Mouse (Mus musculus) MEL-GATA-1-ER (cell line): ENCODE results near the gene Tpbgl.

Experiments
- DNase-seq: peaks from one replicate; pipeline ENCODE4 v3.0.0-alpha.2; 2012; ENCODE audit warnings: low read depth; ENCODE audit errors: extremely low read depth

Gene Tpbgl

DNA sequence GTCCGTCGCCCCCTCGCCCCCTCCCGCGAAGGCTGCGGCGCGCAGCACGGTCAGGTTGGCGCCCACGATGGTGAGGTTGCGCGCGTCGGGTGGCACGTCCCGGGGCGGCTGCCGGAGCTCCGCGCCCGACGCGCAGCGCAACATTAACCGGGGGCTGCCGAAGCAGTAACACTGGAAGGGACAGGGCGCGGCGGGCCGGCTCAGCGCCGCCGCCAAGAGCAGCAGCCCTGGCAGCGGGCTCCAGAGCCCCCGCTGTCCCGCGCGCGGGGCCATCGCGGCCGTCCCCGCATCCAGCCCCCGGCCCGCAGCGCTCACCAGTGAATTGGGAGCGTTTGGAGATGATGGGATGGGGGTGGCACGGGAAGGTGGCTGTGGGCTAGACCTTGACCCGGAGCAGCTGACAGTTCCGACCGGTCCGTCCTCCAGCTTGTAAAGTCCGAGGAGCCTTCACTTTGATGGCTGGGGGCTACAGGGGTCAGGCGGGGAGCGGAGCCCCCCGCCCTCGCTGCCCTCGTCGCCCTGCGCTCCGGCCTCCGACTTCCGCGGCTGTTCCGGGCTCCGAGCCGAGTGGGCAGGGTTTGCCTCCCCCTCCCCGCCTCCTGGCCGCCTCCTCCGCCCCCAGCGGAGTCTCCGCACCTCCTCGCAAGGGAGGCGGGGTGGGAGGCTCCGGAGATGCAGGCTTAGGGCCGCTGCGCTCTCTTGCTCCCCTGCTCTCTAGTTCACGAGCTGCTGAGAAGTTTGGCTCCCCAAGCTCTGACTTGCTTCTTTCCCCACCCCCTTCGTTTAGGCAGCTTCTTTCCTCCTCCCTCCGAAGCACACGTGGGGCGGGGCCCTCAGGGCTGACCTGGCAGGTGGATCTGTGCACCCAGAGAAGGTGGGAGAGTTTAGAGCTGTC lies at the start of gene Tpbgl:
TSS of gene Tpbgl (minus strand) at position 728 of the 895 bp plus-strand sequence.
- no peak for DNase-seq

DNA sequence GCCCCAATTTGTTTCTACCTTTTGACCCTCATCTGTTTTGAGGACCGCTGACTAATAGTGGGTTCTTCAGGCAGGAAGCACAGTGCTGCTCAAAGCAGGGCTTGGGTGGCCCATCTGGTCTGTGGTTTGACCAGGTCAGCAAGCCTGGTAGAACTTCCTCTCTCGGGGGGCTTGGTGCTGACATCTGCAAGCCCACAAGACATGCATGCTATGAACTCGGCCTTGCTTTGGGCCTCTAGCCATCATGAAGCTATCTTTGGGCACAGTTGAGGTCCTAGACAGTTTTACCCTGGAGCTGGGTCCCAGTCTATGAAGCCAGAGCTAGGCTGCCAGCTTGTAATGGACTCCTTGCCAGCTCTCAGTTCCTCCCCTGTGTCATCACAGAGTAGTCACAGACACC lies 48.0 kb upstream of the Tpbgl start:
- no peak for DNase-seq

DNA sequence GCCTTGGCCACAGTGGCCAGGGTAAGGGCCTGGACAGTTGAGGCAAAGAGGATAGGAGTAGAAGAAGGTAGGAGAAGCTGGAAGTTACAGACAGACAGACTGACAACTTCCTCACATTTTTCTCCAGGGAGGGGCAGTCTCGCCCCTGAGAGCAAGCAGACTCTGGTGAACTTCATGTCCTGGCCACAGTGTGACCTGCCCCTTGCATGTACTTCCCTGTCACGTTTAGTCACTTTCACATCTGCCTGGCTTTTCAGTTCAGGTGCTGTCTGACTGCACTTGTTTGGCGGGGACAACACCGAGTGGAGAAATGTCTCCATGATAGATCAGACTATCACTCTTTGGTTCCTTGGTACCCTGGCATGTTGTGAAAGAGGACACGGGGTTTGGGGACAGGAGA lies 47.3 kb upstream of the Tpbgl start:
- DNase-seq = no peak

DNA sequence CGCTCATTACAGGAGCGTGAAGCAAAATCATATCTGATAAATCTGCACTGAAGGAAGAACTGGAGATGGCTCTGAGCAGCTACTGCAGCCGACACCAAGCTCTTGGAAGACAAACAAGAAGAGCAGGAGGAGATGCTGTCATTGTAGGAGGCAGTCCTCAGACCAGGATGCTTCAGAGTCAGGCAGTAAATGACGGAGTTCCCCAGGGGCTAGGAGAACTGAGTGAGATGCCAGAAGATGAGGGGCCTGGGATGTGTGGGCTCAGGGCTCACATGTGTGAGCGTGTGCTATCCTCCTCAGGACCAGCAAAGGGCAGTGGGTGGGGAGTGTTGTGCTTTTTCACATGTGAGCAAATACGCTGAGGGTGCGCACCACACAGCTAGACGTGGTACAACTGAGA lies 46.3 kb upstream of the Tpbgl start:
- no peak for DNase-seq

DNA sequence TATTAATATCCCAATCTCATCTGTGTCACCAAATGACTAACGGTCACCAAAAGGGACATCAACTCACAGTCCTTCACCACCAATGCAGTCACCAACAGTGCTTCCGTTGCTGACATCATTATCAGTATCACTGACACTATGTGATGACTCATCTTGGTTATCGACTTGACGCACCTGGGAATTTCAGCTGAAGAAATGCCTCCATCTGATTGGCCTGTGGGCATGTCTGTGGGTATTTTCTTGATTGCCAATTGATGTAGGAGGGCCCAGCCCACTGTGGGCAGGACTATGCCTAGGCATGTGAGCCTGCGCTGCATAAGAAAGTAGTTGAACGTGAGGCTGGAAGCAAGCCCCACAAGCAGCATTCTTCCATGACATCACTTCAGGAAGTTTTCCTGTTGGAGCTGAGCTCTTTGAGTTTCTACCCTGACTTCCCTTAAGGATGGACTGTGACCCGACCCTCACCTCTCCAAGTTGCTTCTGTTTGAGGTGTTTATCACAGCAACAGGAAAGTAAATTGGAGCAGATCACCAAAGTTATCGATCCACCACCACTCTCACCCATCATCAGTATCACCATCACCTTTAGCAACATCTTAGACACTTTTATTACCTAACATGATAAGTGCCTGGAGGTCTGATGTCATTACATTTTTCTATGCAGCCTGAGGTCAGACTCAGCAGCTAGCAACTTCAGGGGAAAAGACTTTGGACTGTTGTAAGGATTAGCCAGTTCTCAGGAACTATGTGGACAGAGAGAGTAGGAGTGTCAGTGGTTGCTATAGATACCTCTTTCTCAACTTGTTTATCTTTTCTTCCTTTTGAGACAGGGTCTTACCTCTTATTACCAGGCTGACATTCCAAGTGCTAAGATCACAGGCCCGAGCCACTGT lies 44.9 kb upstream of the Tpbgl start:
- no peak for DNase-seq

DNA sequence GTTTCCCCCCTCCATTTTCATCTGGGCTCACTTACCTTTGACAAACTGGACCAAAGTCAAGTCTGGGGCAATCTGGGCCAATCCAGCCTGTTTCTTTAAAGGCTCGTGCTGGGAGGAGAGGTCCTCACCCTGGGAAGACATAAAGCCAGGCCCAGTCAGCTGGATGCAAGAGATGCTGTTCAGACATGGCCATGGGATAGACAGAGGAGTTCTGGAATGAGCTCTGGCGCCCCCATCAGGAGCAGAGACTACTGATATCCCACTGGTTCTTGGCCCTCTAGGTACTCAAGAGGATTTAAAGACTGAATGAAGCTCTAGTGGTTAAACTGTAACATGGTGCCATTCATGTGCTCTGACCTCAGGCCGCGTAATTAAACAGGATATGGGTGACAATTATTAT lies 44.0 kb upstream of the Tpbgl start:
- no peak for DNase-seq

DNA sequence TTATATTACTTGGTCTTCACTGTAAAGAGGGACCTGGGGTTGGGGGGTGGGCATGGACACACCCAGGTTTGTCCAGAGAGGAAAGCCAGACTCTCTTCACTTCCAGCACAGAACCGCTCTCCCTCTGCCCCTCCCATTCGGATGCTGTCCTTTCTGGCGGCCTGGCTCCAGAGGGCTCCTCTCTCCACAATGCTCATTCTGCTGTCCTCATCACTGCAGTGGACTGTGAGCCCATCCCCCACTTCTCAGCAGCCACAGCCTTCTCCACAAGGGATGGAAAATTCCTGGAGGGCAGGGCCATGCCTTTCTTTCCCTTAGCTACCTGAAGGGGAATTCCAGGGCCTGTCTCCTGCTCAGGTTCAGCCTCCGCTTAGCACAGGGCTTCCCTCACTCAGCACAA lies 41.9 kb upstream of the Tpbgl start:
- no peak for DNase-seq

DNA sequence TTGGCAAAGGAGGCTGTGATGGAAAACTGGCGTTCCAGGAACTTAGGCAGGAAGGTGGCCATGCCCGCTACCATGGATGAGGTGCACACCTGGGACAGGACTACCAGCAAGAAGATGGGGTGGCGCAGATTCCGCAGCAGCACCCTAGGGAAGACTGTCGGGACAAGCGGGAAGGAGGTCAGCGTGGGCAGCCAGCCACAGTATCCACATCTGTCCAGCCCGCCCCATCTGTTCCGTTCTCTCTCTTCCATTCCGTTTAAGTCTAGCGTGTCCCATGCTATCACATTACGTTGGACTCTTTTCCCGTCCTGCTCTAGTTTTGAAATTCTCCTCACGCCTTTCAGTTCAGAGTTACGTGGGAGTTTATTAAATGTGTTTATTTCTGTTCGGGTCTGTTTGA lies 40.2 kb upstream of the Tpbgl start:
- no peak for DNase-seq

DNA sequence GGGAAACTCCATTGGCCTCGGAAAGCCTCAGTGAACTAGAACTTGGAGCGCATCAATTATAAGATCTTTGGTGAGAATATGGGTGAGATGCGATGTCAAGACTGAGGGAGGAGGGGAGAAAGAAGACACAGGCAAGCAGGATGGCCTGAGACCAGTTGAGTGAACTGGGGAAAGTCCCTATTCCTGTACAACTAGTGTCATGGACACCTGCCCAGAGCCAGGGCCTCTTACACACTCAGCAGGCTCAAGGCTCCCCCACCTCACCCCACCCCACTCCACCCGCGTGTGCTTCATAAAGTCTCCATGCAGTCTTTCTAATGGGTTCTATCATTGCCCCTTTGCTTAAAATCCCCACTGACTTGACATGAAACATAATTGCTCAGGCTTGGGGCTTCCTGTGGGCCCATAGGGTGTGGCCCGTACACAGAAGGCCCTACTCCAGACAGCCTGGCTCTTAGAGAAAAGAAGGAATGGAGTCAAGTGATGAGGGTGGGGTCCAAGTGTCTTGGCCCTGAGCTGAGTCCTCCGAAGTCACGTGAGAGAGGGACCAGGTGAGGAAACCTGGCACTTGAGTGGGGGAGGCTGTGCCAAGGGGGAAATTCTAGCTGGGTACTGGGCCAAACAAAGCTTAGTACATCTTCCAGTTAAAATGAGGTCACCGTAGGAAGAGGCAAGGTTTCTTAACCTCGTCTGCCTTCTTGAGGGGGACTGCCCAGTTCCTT lies 39.0 kb upstream of the Tpbgl start:
- no peak for DNase-seq

DNA sequence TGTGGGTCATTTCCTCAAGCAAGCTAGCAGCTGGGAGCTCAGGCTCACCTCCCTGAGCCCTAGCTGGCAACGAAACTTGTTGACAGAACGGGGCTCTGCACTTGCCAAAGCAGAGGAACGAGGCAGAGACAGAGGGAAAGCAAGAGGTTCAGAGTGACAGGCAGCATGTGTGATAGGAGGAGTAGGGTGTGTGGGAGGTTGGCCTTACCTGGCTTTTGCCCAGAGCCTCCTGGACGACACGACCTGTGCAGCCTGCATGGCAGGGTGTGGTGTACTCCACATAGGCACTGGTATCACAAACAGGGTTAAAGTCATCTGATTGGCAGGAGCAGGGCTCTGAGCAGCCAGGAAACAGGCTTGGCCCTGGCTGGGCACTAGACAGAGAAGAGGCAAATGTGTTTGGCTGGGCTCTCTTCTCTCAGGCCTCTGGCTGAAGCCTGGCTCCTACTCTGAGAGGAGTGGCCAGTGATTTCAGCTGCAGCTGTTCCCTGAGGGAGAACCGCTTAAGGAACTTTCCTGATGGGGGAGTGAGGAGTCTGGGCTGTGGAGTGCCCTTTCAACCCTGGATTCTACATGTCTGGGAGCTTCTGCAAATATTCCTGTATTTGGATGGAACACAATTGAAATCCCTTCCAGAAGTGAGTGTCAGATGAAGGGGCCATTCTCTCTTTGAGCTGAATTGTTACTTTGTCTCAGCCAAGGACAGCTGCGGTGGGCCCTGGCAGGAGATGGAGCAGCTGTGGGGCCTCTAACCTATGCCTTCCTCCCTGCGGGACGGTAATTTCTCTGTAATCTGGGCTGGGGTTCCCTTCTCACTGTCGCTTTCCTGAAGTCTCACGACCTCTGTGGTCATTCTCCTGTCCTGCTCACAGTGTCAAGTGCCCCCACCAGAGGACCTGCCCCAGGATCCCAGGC lies 37.9 kb upstream of the Tpbgl start:
- DNase-seq = no peak

DNA sequence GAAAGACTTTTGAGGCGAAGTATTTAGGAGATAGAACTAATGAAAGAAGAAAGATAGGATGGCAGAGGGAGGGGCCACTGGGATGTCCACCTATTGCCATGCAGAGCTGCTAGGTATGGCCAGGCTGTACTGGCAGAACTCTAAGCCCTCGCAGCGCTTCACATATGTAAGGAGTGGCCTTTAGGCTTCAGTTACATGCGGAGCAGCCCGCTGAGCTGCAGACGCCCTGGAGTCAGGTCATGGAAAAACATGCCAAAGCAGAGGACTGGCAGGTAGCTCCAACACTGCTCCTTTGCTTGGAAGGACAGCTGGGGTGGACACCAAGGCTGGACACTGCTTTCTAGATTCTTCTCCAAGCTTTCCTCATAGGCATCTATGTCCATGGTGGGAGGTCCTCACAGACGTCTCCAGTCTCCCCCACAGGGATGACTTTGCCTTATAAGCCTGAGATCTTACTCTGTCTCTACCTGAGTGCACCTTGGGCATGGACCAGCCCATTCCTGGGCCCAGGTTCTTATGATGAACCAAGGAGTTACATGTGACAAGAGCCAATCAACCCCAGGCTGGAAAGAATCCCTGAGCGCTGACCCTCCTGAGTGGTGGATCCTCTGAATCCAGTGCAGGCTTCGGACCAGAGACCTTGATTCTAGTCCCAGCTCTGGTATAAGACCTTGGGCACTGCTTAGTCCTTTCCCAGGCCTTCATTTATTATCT lies 36.8 kb upstream of the Tpbgl start:
- DNase-seq = no peak

DNA sequence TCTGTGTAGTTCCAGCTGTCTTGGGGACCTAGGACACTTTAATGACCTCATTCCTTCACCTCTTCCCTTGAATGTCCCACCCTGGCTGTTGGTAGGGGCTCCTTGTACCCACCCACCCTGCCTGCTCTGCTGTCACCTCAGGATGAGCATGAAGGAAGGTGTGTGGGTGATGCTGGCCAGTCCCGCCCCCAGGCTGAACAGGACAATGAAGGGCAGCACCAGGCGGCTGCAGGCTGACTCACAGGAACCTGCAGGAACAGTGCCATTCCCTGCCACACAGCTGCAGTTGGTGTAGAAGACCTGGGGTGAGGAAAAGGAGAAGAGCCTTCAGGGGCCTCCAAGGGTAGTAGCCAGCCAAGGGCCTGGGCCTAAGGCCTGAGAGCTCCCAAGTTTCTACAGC lies 35.4 kb upstream of the Tpbgl start:
- no peak for DNase-seq

DNA sequence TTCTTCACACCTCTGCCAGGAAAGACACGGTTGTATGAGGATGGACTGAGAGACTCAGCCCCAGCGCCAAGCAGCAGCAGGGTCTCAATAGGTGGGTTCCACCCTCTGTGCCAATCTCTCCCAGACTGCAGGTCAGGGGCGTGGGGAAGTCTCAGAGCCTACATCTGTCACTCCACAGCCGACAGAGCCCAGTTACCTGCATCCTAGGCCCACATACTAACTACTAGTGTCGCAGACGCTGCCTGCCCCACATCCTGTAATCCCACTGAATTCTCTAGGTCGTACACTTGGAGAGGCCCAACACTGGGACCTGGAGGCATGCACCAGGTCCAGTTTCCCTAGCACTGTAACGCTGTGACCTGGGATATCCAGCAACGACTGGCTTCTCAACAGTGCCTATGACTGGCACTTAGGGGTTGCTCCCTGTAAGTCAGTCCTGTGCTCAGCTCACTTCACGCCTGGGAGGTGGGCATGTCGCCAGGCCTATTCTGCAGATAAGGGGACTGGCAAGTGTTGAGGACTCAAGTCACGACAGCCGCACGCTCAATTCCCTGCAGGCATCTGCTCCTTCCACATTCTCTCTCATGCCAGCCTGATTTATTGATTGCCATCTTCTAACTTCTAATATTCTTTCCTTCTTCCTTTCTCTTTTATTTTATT lies 34.8 kb upstream of the Tpbgl start:
- no peak for DNase-seq

DNA sequence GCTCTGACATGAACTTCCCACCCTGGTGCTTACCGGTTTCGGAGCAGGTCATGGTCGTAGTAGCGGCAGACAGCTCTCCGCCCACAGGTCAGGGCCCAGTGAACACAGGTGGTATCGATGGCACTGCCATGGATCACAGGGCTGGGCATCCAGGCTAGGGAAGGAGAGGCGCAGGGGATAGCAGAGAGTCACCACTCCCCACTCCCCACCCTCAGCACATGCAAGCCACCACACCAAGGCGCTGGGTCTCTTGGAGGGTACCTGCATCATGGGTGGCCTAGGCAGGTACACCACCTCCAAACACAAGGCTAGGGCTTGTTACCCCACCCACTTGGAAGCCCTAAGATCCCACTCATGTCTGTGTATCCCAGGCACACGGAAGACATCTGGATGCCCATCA lies 34.2 kb upstream of the Tpbgl start:
- DNase-seq = no peak

DNA sequence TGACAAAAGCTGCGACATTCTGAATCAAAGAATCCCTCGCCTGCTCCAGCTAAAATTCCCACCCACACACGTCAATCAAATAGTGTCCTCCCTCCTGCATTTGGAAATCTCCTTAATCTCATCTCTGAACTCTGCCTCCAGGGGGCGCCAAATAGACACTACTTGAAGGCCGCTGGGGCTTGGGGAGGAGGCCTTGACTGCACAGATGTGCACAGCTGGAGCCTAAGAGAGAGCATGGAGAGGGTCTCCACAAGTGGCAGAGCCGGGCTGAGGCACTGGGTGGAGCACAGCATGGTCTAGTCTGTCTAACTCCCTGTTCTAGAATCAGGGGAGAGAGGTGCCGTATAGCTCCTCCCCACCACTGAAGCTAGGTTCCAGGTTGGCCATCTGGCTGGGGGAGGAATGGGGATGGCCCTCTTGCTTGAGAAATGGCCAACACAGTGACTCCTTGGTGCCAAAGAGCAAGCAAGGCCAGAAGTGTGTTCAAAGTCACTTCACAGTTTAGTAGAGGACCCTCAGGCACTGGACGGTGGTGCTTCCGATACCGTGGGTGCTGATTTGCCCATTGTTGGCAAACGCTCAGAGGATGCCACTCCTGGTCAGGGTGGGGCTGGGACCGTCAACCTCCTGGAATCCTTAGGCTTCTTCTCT lies 32.6 kb upstream of the Tpbgl start:
- no peak for DNase-seq

DNA sequence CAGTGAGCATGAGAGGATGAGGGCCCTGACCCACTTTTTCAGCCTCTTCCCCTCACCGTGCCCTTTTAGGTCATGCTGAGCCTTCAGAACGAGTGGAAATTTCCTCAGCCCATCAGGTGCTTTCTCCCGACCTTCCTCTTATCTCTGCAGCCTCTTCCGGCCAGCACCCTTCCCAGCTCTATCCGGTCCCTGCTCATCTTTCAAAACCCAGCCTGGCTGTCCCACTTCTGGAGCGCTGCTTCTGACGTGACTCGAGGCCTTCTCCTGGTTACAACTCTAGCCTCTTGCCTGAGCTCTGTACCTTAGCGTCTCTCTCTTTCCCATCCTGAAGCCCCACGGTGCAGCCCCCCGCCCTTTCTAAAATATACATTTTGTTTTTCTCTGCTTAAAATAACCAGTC lies 27.3 kb upstream of the Tpbgl start:
- DNase-seq = no peak

DNA sequence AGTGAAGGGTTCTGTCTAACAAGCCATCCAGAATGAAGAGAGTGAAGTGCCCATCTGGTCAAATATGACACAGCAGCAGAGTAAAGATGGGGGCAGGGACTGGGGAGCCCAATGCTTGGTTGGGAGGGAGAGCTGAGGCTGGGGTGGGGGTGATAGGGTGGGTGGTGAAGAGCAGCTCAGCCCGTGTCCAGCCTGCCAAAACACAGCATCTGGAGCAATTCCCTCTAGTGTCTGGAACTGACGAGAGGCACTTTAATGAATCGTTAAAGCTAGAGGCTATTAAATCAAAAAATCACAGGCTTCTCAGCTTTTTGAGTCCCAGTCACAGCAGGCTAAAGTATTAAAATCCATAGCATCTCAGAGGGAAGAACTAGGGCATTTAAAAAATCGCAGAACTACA lies 22.7 kb upstream of the Tpbgl start:
- DNase-seq = no peak

DNA sequence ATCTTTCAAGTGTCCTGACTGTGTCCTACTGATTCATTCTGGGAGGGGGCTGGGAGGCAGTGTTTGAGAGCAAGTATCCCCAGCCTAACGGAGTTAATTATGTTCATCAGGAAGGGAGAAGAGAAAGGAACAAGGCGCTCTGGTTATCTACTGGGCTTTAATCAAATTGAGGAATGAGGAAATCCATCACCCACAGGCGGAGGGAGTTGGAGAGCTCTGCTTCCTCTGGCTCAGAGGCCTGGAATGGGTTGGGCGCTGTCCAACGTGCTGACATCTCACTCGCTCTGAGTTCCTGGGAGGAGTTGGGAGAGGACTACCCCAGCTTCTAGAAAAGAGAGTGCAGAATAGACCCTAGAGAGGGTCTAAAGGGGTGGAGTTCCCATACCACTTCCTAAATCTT lies 21.7 kb upstream of the Tpbgl start:
- DNase-seq = no peak

DNA sequence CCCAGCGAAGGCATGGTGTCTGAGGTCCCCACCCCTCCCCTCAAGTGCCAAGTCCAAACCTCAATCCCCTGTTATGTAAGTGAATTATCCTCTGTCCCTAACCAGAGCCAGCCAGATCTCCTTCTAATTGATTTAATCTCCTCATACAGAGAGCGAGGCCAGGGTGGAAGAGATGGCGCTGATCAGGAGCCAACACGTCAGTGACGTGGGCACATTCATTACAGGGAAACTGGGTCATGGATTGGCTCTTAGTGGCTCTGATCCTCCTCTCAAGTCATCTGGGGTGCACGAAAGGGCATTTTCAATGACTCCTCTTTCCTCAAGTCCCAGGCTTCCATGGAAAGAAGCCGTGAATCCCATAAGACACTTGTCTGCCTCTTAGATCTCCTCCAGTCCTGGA lies 17.8 kb upstream of the Tpbgl start:
- no peak for DNase-seq
